Mouse (Mus musculus) lung, postnatal 0 days (tissue): ENCODE results near the gene Nit1. TPM values are rescaled to one million over a fixed set of nuclear protein-coding genes. Genes with fewer than 3 reads are reported as not detected.

Experiments
- ATAC-seq: fragments of 200-750 bp; cut with Nextera tagmentation; 2 replicates; pipeline ENCODE4 v1.8.0; 2017; ENCODE audit warnings: moderate library complexity
- DNase-seq: peaks from one replicate; pipeline ENCODE4 v3.0.0-alpha.2; 2016; ENCODE audit warnings: low spot score
- H3K27ac ChIP-seq: fragments of 300-500 bp; sonication (generic); 2 replicates; pipeline ENCODE4 v1.5.1; 2014; ENCODE audit warnings: antibody characterized with exemption, mild to moderate bottlenecking, low read length, mixed read lengths
- H3K27me3 ChIP-seq: fragments of 300-500 bp; sonication (generic); replicated peaks from 2 replicates; pipeline ENCODE4 v1.6.1; 2014; ENCODE audit warnings: low read length, mixed read lengths; ENCODE audit not compliant: insufficient read depth
- H3K36me3 ChIP-seq: fragments of 300-500 bp; sonication (generic); 2 replicates; pipeline ENCODE4 v1.6.1; 2014; ENCODE audit warnings: low read length, mixed read lengths; ENCODE audit not compliant: insufficient read depth
- H3K4me1 ChIP-seq: fragments of 300-500 bp; sonication (generic); 2 replicates; pipeline ENCODE4 v1.6.1; 2014; ENCODE audit warnings: antibody characterized with exemption, low read depth, low read length, mixed read lengths; ENCODE audit not compliant: insufficient read depth
- H3K4me2 ChIP-seq: fragments of 300-500 bp; sonication (generic); replicated peaks from 2 replicates; pipeline ENCODE4 v1.6.1; 2014; ENCODE audit warnings: low read depth, mild to moderate bottlenecking, low read length, moderate library complexity, mixed read lengths
- H3K4me3 ChIP-seq: fragments of 300-500 bp; sonication (generic); 2 replicates; pipeline ENCODE4 v1.5.1; 2014; ENCODE audit warnings: low read depth, low read length
- H3K9ac ChIP-seq: fragments of 300-500 bp; sonication (generic); replicated peaks from 2 replicates; pipeline ENCODE4 v1.6.1; 2014; ENCODE audit warnings: low read depth, mild to moderate bottlenecking
- H3K9me3 ChIP-seq: fragments of 300-500 bp; sonication (generic); 2 replicates; pipeline ENCODE4 v1.6.1; 2016; ENCODE audit warnings: low read length, mixed read lengths
- CTCF ChIP-seq: IDR thresholded peaks from 2 replicates; pipeline ENCODE4 v1.5.1; 2016; ENCODE audit warnings: antibody characterized with exemption, mild to moderate bottlenecking
- EP300 ChIP-seq: IDR thresholded peaks from 2 replicates; pipeline ENCODE4 v1.6.1; 2016; ENCODE audit warnings: antibody characterized with exemption, mild to moderate bottlenecking, control low read depth
- WGBS: fragments of 180-500 bp; shearing (Covaris S2); extraction: QIAGEN DNeasy Blood & Tissue Kit; methylation state at CpG from one replicate; pipeline ENCODE4 v1.1.7; 2014; 5-methylcytosine and 5-hydroxymethylcytosine counted together
- polyA plus RNA-seq: library from polyadenylated mRNA; unstranded; fragments of >200 nt; fragmentation: Nextera tagmentation; extraction: Ambion mirVana; gene quantifications from 2 replicates; pipeline ENCODE4 v1.2.1, GENCODE M21; 2015

Nit1 gene
- 39.9 and 45.5 TPM in 2 replicates for polyA plus RNA-seq

DNA sequence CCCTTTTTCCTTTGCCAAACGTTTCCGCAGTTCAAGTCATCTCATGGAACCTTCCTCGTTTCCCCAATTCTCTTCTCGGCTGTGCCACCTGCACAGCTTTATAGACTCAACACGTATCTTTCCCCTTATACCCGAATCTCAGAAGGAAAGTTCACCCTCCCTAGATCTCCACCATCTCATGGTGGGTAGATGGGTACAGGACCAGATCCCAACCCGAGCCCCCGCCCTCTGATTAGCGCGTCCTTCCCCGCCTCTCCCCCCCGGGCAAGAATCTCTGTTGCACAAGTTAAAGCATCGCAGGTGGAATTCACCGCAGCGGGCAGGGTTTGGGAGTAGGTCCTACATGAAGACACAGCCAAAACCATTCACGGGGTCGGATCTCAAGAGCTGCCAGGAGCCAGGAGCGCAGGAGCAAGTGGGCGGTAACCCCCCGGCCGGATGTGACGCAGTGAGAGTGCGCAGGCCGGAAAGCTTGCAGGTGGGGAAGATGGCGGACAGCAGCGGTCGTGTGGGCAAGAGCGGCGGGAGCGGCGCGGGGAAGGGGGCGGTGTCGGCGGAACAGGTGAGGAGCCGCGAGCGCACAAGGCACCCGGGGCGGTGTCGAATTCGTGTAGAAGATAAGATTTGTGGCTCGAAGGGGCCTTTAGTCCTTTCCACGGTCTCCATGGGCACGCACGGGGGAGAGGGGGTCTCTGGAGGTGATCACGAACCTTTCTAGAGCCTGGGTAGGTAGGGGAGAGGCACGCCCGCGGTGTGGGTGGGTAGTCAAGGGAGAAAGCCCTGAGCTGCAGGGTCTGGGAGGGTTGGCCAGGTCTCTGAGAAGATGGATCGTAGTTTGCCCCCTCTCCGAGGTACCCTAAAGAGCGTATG, at the start of gene Nit1, which contains the start of gene Pfdn2:
Gene Nit1 (minus strand): TSS at position 422 of the 870 bp plus-strand sequence.
Gene Pfdn2 (plus strand): TSS at position 446 of the 870 bp plus-strand sequence.
- WGBS, result 2% methylated on average over 53 of the region's 53 CpGs

DNA sequence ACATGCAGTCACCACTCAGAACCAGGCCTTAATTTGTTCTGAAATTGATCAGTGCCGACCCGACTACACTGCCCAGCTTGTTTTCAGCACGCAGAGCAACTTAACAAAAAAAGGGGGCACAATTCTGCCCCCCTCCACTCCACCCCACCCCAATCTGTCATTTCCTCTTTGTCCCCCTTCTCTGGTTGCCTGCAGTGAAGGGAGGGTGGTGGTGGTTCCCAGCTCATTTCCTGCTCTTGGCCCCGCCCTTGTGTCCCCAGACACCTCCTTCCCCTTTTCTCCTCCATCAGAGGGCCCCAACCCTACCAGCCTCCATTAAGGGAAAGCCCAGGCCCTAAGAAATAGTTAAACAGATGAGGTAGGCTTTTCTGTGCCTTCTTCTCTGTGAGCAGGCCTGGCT, 44.7 kb upstream of the Nit1 start:
- whole genome bisulfite sequencing, result 71% methylated on average over 4 of the region's 4 CpGs
- TF ChIP-seq EP300, result no peak
- no peak for TF ChIP-seq CTCF
- ATAC-seq (peak; percentile 55; the same call in 1 of the 2 replicates), DNase-seq (peak; percentile 31)
- Histone ChIP-seq H3K27me3 (no peaks in the 10 kb centered on the region), H3K9me3 (no peaks in the 10 kb centered on the region), H3K4me3 (no peak overlapping the region), H3K4me2 (no peak overlapping the region), H3K36me3 (no peaks in the 10 kb centered on the region), H3K9ac (no peak overlapping the region), H3K4me1 (no peaks in the 10 kb centered on the region), H3K27ac (no peak overlapping the region)

More for the DNA sequence above, at the start of gene Nit1, which contains the start of gene Pfdn2:
- 0 out of 2 replicates have a peak, but pooled peaks cover 9% of the 10 kb centered on the region for H3K36me3 ChIP-seq
- peaks cover 17% of the 10 kb centered on the region; the same call in 1 of the 2 replicates for H3K4me1 ChIP-seq
- H3K4me3 ChIP-seq, result peak within 1 kb of the TSS; percentile 84
- peak within 1 kb of the TSS; percentile 71 for H3K9ac ChIP-seq
- peak; percentile 89 for ATAC-seq
- TF ChIP-seq EP300, result no peak
- no peak; the same call in 1 of the 2 replicates for TF ChIP-seq CTCF
- H3K27me3 ChIP-seq, result no peaks in the 10 kb centered on the region
- H3K9me3 ChIP-seq, result peaks cover 5% of the 10 kb centered on the region; the same call in 1 of the 2 replicates
- DNase-seq, result peak; percentile 96
- peak within 1 kb of the TSS; percentile 10 for H3K27ac ChIP-seq
- H3K4me2 ChIP-seq, result peak within 1 kb of the TSS; percentile 95

DNA sequence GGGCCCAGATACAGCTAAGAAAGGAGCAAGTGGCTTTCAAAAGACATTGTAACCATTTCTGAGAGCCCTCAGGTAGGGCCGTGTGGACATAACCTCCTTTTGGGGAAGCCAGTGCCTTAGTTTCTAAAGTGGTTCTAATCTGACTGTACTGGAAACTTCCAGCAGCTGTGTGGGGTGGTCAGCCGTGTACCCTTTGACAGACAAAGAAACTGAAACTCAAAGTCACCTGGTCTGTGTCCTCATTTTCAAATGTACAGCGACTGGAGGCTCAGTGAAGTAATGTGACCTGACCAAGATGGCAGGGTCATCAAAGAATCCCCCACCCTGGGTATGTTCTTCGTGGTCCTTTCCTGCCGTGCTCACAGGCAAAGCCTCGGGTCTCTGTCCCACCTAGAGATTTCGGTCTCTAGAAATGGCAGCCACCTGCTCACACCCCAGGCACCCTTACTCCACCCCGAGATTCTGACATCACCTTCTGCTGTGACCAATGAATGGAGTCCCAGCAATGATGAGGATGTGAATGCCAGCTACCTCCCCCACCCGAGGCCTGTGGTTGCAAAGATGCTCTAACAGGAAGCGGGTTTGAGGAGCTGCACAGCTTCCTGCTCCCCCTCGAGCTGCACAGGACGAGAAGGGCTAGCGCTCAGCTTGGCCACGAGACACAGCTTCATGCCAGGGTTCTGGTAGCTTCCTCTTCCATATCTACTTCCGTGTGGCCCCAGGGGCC, 43.1 kb upstream of the Nit1 start, which contains the start of gene Arhgap30:
Gene Arhgap30 (plus strand): TSS at position 579 of the 727 bp plus-strand sequence.
- WGBS, result 70% methylated on average over 15 of the region's 15 CpGs
- TF ChIP-seq EP300, result no peak
- TF ChIP-seq CTCF, result no peak
- H3K27ac ChIP-seq, result peak within 1 kb of the TSS; percentile 44; the same call in 1 of the 2 replicates

DNA sequence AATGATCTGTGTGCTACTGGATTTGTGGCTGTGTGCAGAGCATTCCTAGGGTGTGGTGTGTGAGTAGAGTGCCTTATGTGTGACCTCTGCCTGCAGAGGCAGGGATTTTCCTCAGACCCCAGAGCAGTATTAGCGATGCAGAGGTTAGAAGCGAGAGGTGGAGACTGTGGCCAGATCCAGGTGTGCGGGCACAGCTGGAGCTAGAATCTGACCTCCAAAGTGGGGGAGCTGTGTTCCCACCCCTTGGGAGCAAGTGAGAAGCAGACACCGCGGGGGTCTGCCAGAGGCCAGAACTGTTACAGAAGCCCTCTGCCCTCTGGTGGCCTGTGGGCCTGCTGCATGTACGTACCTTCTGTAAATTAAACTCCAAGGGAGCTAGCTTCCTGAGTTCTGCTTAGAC, 41.7 kb upstream of the Nit1 start:
- WGBS, result 26% methylated on average over 6 of the region's 6 CpGs
- Histone ChIP-seq H3K4me2 (no peak overlapping the region), H3K36me3 (no peaks in the 10 kb centered on the region), H3K27me3 (no peaks in the 10 kb centered on the region), H3K27ac (no peak overlapping the region), H3K9ac (no peak overlapping the region), H3K9me3 (no peaks in the 10 kb centered on the region), H3K4me3 (no peak overlapping the region), H3K4me1 (no peaks in the 10 kb centered on the region)
- TF ChIP-seq EP300, result no peak
- peak; percentile 57 for TF ChIP-seq CTCF
- ATAC-seq (no peak), DNase-seq (no peak)

More for the DNA sequence above, 43.1 kb upstream of the Nit1 start, which contains the start of gene Arhgap30:
- peak; percentile 59 for ATAC-seq
- Histone ChIP-seq H3K9ac (no peak within 1 kb of the TSS), H3K27me3 (no peaks in the 10 kb centered on the region), H3K36me3 (no peaks in the 10 kb centered on the region), H3K4me1 (no peaks in the 10 kb centered on the region), H3K4me2 (no peak within 1 kb of the TSS), H3K9me3 (no peaks in the 10 kb centered on the region), H3K4me3 (no peak within 1 kb of the TSS; the same call in 1 of the 2 replicates)
- DNase-seq, result peak; percentile 59

DNA sequence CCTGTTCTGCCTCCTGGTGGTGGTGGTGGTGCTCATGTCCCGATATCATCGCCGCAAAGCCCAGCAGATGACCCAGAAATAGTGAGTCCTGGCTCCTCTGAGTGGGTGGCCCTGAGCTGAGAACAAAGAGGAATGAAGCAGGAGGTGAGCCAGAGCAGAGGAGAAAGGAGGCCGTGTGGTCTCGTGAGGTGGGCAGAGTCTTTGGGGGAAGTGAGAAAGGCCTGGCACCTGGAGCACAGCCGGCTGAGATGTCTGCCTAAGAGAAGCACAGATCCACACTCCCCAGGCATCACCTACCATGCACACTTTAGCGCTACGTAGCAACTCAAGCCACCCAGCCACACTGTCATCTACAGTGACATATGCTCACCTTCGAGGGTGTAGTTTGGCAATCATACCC, 39.7 kb upstream of the Nit1 start:
- whole genome bisulfite sequencing, result 60% methylated on average over 9 of the region's 9 CpGs
- no peak for ATAC-seq
- Histone ChIP-seq H3K27ac (no peak overlapping the region), H3K36me3 (no peaks in the 10 kb centered on the region), H3K9ac (no peak overlapping the region), H3K9me3 (no peaks in the 10 kb centered on the region), H3K4me2 (no peak overlapping the region), H3K4me3 (no peak overlapping the region), H3K4me1 (no peaks in the 10 kb centered on the region), H3K27me3 (no peaks in the 10 kb centered on the region)
- peak; percentile 22; the same call in 1 of the 2 replicates for TF ChIP-seq CTCF
- no peak for TF ChIP-seq EP300
- no peak for DNase-seq

DNA sequence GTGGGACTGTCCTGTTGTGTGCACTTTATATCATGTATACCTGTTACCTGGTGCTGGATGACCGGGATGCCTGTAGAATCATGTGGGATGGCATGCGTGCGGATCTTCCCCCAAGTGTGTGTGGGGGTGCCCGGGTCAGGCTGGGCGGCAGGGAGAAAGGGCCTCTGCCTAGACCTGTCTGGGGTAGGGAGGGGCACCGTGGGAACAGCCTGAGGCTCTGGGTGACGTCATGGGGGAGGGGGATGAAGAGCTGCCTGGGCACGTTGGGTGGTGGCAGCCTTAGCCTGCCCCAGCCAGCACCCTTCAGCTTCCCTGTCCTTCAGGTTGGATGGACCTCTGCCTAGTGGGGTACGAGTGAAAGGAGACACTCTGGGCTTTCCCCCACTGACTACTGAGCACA, 38.9 kb upstream of the Nit1 start:
- DNase-seq (no peak), ATAC-seq (no peak)
- H3K27ac ChIP-seq, result no peak overlapping the region
- no peaks in the 10 kb centered on the region for H3K27me3 ChIP-seq
- no peak overlapping the region for H3K9ac ChIP-seq
- H3K4me1 ChIP-seq, result no peaks in the 10 kb centered on the region
- no peaks in the 10 kb centered on the region for H3K36me3 ChIP-seq
- H3K4me3 ChIP-seq, result no peak overlapping the region
- 54% methylated on average over 9 of the region's 9 CpGs for WGBS
- TF ChIP-seq CTCF (no peak), EP300 (no peak)
- no peak overlapping the region for H3K4me2 ChIP-seq
- no peaks in the 10 kb centered on the region for H3K9me3 ChIP-seq
